Mouse (Mus musculus) embryonic facial prominence, embryonic 14.5 days (tissue): ENCODE measurements around the gene Ucma. TPM values are rescaled to one million over a fixed set of nuclear protein-coding genes. Genes with fewer than 3 reads are reported as not detected.

Source experiments
- ATAC-seq: fragments of 200-750 bp; cut with Nextera tagmentation; 2 replicates; pipeline ENCODE4 v1.8.0; 2017; ENCODE audit warnings: low read depth, moderate number of reproducible peaks, moderate TSS enrichment
- DNase-seq: peaks from one replicate; pipeline ENCODE4 v3.0.0-alpha.2; 2015; ENCODE audit warnings: low spot score
- H3K27ac ChIP-seq: fragments of 300-500 bp; sonication (generic); replicated peaks from 2 replicates; pipeline ENCODE4 v1.5.1; 2014; ENCODE audit warnings: low read depth, mild to moderate bottlenecking, low read length, moderate library complexity
- H3K27me3 ChIP-seq: fragments of 300-500 bp; sonication (generic); replicated peaks from 2 replicates; pipeline ENCODE4 v1.6.1; 2014; ENCODE audit warnings: low read length; ENCODE audit not compliant: control insufficient read depth, insufficient read depth
- H3K36me3 ChIP-seq: fragments of 300-500 bp; sonication (generic); 2 replicates; pipeline ENCODE4 v1.6.1; 2014; ENCODE audit warnings: low read length, mixed read lengths; ENCODE audit not compliant: control insufficient read depth, insufficient read depth
- H3K4me1 ChIP-seq: fragments of 300-500 bp; sonication (generic); 2 replicates; pipeline ENCODE4 v1.6.1; 2014; ENCODE audit warnings: antibody characterized with exemption, low read length; ENCODE audit not compliant: control insufficient read depth, insufficient read depth
- H3K4me2 ChIP-seq: fragments of 300-500 bp; sonication (generic); 2 replicates; pipeline ENCODE4 v1.6.1; 2014; ENCODE audit warnings: low read depth, mild to moderate bottlenecking, low read length, moderate library complexity, mixed read lengths
- H3K4me3 ChIP-seq: fragments of 300-500 bp; sonication (generic); 2 replicates; pipeline ENCODE4 v1.5.1; 2014; ENCODE audit warnings: low read depth, mild to moderate bottlenecking, low read length
- H3K9ac ChIP-seq: fragments of 300-500 bp; sonication (generic); 2 replicates; pipeline ENCODE4 v1.6.1; 2014; ENCODE audit warnings: low read depth, mild to moderate bottlenecking, low read length, moderate library complexity, mixed read lengths
- H3K9me3 ChIP-seq: fragments of 300-500 bp; sonication (generic); 2 replicates; pipeline ENCODE4 v1.6.1; 2016; ENCODE audit warnings: low read length; ENCODE audit not compliant: control insufficient read depth
- WGBS: fragments of 180-500 bp; shearing (Covaris S2); extraction: QIAGEN DNeasy Blood & Tissue Kit; methylation state at CpG from one replicate; pipeline ENCODE4 v1.1.7; 2014; 5-methylcytosine and 5-hydroxymethylcytosine counted together
- polyA plus RNA-seq: library from polyadenylated mRNA; unstranded; fragments of >200 nt; fragmentation: Nextera tagmentation; extraction: Ambion mirVana; gene quantifications from 2 replicates; pipeline ENCODE4 v1.2.1, GENCODE M21; 2014

Ucma gene
- polyA plus RNA-seq, 1 experiment from 2014 or later = 3.0 TPM

DNA sequence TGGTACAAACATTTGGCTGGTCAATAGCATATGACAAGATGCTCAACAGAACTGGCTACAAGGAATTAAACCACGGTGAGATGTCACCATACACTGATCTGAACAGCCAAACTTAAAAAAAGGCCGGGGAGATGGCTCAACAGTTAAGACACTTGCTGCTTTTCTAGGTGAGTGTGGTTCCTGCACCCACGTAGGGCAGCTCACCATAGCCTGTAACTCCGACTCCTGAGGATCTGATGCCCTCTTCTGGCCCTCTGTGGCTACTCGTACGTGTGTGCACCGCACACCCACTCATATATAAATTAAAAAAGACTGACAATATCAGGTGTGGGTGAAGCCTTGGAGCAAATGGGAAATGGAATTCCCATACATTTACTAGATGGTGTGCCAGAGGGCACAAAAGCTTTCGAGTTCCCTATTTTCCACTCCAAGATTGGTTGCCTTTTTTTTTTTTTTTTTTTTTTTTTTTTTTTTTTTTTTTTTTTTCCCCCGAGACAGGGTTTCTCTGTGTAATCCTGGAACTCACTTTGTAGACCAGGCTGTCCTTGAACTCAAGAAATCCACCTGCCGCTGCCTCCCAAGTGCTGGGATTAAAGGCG lies 13.0 kb downstream of the Ucma start:
- Histone ChIP-seq H3K9me3 (no peaks in the 10 kb centered on the region), H3K4me2 (no peak overlapping the region), H3K9ac (no peak overlapping the region), H3K36me3 (peaks cover 19% of the 10 kb centered on the region), H3K4me3 (no peak overlapping the region), H3K4me1 (no peaks in the 10 kb centered on the region), H3K27ac (no peak overlapping the region), H3K27me3 (no peaks in the 10 kb centered on the region)
- ATAC-seq (no peak), DNase-seq (no peak)
- WGBS = 66% methylated on average over 11 of the region's 11 CpGs

DNA sequence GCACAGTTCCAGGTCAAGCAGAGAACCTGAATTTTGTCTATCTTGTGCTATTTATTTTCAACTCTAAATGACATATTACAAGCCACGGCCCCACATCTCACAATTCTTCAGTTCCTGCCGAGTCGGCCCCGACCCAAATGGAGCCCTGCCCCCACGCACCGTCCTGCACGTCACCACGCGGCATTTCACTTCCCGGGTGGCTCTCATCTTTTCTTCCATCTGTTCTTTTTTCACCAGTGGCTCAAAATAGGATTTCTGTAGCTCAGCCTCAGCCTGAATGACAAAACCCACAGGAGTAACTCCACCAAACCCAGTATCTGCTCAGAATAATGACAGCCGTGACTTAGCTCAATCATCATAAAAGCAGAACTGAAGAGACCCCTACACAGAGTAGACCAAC lies 17.7 kb downstream of the Ucma start:
- Histone ChIP-seq H3K9me3 (no peaks in the 10 kb centered on the region), H3K27ac (no peak overlapping the region), H3K4me2 (no peak overlapping the region), H3K4me3 (no peak overlapping the region), H3K9ac (no peak overlapping the region), H3K36me3 (peaks cover 52% of the 10 kb centered on the region), H3K4me1 (no peaks in the 10 kb centered on the region), H3K27me3 (no peaks in the 10 kb centered on the region)
- ATAC-seq = no peak
- no peak for DNase-seq
- 94% methylated on average over 11 of the region's 11 CpGs for WGBS

DNA sequence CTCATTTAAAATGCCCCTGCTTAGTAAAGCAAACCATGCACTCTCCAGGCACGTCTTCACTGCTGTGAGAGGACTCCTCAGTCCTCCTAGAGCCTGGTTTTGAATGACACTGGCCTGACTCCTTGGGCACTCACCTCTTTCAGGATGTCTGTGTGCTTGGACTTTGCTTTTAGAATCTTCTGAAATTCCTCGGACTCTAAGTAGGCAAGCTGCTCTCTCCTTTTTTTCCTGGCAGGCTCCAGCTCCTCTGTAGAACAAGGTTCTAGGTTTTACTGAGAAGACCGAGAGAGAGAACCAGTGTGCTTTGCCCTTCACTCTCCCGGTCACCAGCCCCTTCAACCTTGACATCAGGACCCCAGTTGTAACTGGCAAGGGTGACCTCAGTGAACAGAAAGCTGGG lies 18.5 kb downstream of the Ucma start:
- Histone ChIP-seq H3K4me2 (no peak overlapping the region), H3K27me3 (no peaks in the 10 kb centered on the region), H3K27ac (no peak overlapping the region), H3K36me3 (peaks cover 58% of the 10 kb centered on the region), H3K9ac (no peak overlapping the region), H3K9me3 (no peaks in the 10 kb centered on the region), H3K4me3 (no peak overlapping the region), H3K4me1 (no peaks in the 10 kb centered on the region)
- 81% methylated on average over 4 of the region's 4 CpGs for WGBS
- ATAC-seq (no peak), DNase-seq (no peak)

DNA sequence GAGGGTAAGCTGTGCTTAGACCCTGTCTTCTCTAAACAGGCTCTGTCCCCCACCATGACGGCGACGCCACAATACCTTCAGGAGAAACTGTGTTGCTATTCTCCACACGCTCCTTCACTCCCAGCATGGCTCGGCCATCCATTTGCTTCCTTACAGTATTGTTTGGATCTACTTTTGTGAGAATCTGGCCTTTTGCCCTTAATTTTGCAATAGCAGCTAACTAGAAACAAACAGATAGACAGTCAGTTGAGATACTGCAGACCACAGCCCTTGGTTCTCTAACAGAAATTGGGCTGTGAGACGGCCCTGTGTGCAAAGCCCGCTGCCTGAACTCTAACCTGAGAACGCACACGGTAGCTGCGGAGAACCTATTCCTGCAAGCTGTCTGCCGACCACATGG lies 19.7 kb downstream of the Ucma start:
- DNase-seq (no peak), ATAC-seq (no peak)
- peaks cover 58% of the 10 kb centered on the region for H3K36me3 ChIP-seq
- H3K27ac ChIP-seq = no peak overlapping the region
- no peak overlapping the region for H3K9ac ChIP-seq
- H3K4me1 ChIP-seq = no peaks in the 10 kb centered on the region
- no peaks in the 10 kb centered on the region for H3K9me3 ChIP-seq
- H3K4me2 ChIP-seq = no peak overlapping the region
- H3K4me3 ChIP-seq = no peak overlapping the region
- no peaks in the 10 kb centered on the region for H3K27me3 ChIP-seq
- 91% methylated on average over 11 of the region's 11 CpGs for whole genome bisulfite sequencing

DNA sequence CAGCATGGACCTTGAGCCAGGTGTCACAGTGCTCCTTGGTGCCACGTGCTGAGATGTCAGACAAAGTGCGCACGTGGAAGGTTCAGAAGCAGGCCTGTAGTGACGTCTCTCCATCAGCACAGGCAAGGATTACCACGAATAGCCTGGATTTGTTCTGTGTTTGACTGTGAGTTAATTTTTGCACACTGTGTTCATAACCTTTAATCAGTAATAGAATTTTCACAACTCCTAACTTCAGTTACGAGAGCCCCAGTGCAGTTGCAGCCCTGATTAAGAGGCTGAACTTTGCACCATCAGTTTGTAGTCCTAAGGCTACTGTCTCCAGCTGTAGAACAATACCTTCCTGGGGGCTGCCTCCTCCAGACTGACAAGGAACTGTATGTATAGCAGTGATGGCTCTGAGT lies 20.5 kb downstream of the Ucma start:
- H3K36me3 ChIP-seq = peaks cover 58% of the 10 kb centered on the region

DNA sequence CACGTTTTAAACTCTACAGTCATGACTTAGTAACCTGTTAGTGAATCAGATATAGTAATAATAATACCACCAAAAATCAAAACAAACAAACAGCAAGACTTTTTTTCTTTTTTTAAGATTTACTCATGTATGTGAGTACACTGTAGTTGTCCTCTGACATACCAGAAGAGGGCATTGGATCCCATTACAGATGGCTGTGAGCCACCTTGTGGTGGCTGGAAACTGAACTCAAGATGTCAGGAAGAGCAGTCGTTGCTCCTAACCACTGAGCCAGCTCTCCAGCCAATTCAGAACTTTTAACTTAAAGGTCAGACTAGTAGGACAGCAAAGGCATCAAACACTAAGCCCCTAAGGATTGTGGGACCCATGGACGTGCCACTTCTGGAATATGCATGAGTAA lies 23.0 kb downstream of the Ucma start:
- H3K4me2 ChIP-seq = no peak overlapping the region
- peaks cover 58% of the 10 kb centered on the region for H3K36me3 ChIP-seq
- H3K4me3 ChIP-seq = no peak overlapping the region
- no peak for DNase-seq
- ATAC-seq = no peak
- no peaks in the 10 kb centered on the region for H3K9me3 ChIP-seq
- H3K9ac ChIP-seq = no peak overlapping the region
- no peaks in the 10 kb centered on the region for H3K27me3 ChIP-seq
- H3K27ac ChIP-seq = no peak overlapping the region
- 79% methylated on average over 3 of the region's 3 CpGs for WGBS
- H3K4me1 ChIP-seq = no peaks in the 10 kb centered on the region

More for the DNA sequence above, 20.5 kb downstream of the Ucma start:
- 97% methylated on average over 6 of the region's 6 CpGs for WGBS
- DNase-seq (no peak), ATAC-seq (no peak)
- Histone ChIP-seq H3K9ac (no peak overlapping the region), H3K4me2 (no peak overlapping the region), H3K9me3 (no peaks in the 10 kb centered on the region), H3K27me3 (no peaks in the 10 kb centered on the region), H3K4me1 (no peaks in the 10 kb centered on the region), H3K27ac (no peak overlapping the region), H3K4me3 (no peak overlapping the region)

DNA sequence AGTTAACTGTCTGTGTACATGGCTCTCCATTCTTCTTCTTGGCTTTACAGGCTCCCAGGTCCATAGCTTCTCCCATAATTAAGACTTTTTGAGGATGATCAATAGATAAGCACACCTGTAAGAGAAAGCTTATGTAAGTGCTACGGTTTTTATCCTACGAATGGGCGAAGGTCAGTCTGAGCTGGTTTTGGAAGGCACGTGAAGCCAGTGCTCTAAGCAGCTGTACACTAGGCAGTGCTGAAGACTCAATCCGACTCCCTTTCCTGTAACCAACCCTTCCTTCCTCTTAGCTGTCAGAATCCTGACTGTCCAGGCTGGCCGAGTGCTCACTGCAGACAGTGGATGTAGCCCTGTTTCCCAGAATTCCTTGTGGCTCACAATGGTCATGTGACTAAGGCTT lies 25.3 kb downstream of the Ucma start:
- H3K4me1 ChIP-seq = no peaks in the 10 kb centered on the region
- H3K9me3 ChIP-seq = no peaks in the 10 kb centered on the region
- WGBS = 92% methylated on average over 6 of the region's 6 CpGs
- no peaks in the 10 kb centered on the region for H3K27me3 ChIP-seq
- no peak overlapping the region for H3K9ac ChIP-seq
- H3K4me2 ChIP-seq = no peak overlapping the region
- H3K36me3 ChIP-seq = peaks cover 48% of the 10 kb centered on the region
- DNase-seq (no peak), ATAC-seq (no peak)
- no peak overlapping the region for H3K27ac ChIP-seq
- H3K4me3 ChIP-seq = no peak overlapping the region

DNA sequence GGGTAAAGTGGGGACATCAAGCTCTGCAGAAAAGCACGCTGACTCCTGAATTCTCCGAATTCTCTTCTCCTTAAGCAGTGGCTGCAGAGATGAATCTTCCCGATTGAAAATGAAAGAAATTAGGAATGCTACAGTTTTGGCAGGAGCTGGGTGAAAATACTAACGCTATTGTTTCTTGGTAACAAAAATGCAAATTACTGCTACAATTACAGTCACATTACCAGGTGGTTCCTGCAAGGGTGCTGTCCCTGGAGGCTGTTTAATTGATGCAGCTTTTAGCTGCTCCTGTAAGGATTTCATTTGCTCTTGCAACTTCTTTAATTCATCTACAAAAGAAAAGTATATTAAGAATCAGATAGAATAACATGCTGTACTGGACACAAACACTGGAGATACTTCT lies 31.2 kb downstream of the Ucma start:
- Histone ChIP-seq H3K4me1 (peaks cover 8% of the 10 kb centered on the region; the same call in 1 of the 2 replicates), H3K4me2 (no peak overlapping the region), H3K36me3 (peaks cover 39% of the 10 kb centered on the region), H3K9me3 (no peaks in the 10 kb centered on the region), H3K27me3 (no peaks in the 10 kb centered on the region), H3K27ac (no peak overlapping the region), H3K9ac (no peak overlapping the region), H3K4me3 (no peak overlapping the region)
- ATAC-seq (no peak), DNase-seq (no peak)
- 86% methylated on average over 4 of the region's 4 CpGs for WGBS

DNA sequence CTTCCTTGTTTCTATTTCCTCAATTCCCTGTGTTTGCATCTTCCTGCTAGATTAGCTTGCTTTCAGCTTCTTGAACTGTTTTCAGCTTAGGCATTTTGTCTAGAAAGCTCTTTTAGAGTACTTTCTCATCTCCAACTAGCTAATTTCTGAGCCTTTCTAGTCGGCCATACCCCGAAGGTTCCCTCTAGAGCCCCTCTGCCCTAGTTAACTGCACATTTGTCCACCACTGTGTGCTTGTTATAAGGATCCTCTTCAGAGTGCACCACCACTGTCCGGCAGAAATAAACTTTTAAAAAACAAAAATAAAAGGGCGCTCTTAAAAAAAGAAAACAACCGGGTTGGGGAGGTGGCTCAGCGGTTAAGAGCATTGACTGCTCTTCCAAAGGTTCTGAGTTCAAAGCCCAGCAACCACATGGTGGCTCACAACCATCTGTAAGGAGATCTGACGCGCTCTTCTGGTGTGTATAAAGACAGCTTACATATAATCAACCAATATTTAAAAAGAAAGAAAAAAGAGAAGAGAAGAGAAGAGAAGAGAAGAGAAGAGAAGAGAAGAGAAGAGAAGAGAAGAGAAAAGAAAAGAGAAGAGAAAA lies 36.1 kb downstream of the Ucma start:
- peak overlapping the region; percentile 67 for H3K9ac ChIP-seq
- 10% methylated on average over 8 of the region's 8 CpGs for WGBS
- H3K36me3 ChIP-seq = peaks cover 23% of the 10 kb centered on the region
- H3K27ac ChIP-seq = no peak overlapping the region
- ATAC-seq (no peak), DNase-seq (no peak)
- no peaks in the 10 kb centered on the region for H3K27me3 ChIP-seq
- H3K4me3 ChIP-seq = peak overlapping the region; percentile 65
- H3K4me1 ChIP-seq = peaks cover 8% of the 10 kb centered on the region; the same call in 1 of the 2 replicates
- H3K4me2 ChIP-seq = peak overlapping the region; percentile 59
- no peaks in the 10 kb centered on the region for H3K9me3 ChIP-seq
